Mouse (Mus musculus) left cerebral cortex, postnatal 10 days (tissue): Measurements from ENCODE around the gene Gpr137. TPM values are rescaled to one million over a fixed set of nuclear protein-coding genes. Genes with fewer than 3 reads are reported as not detected.
"Not testable (repeated sequence)": the region's sequence is repeated elsewhere in the genome, so short reads cannot be mapped to it uniquely, and the experiment has no call there.

Experiments
- DNase-seq, 2 experiments: peaks; one replicate each; pipeline ENCODE4 v3.0.0; 2021 to 2022; ENCODE audit warnings: low spot score in 2 of 2, mixed read lengths in 1 of 2; ENCODE audit errors: extremely low spot score in 1 of 2
- intact Hi-C: fragments of 180-260 bp; cut with DNase I; formaldehyde crosslinking; loops from one replicate; pipeline ENCODE4 v1.15.1; 2025
- total RNA-seq, 2 experiments: library from RNA; stranded (reverse); gene quantifications; 2 replicates each; pipeline ENCODE4 v1.2.3; 2021

Gpr137 gene
- total RNA-seq, result 10 to 100 TPM; 78.7 to 79.5 TPM

DNA sequence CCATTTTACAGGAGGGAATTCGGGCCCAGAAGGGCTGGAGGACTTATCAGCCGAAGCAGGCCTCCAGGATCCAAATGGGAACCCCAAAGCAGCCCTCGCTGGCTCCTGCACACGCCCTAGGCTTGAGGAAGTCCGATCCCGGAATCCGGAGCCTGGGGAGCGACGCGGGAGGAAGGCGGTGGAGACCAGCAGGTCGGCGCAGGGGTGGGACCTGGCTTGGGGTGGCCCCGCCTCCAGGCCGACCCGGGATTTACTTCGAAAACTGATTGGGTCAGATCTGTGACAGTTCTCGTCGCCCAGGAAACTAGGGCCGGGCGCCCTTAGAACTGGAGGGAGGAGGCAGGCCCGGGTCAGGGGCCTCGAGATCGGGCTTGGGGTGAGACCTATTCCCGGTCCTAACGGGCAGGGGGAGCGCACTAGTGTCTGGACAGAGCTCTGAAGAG lies at the start of gene Gpr137:
Gpr137 (minus strand) TSS at position 232 of the 443 bp plus-strand sequence.
- intact Hi-C loops, result loop anchor here (5.0 kb wide), 1 partner anchor 35 kb away; the partner anchor contains the start of gene Plcb3
- peak; percentile 92 to 97 for DNase-seq

DNA sequence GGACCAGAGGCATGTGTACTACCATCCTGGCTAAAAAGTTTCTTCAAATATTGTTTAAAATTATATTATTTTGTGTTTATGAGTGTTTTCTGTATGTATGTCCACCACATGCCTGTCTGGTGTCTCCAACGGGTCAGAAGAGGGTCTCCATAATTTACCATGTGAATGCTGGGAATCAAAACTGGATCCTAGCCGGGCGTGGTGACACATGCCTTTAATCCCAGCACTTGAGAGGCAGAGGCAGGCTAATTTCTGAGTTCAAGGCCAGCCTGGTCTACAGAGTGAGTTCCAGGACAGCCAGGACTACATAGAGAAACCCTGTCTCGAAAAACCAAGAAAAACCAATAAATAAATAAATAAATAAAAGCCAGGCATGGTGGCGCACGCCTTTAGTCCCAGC lies 48.9 kb upstream of the Gpr137 start:
- intact Hi-C loops, result not testable (repeated sequence)

GRCm38 (mm10) chr19:6990712-6991111 lies 48.4 kb upstream of the Gpr137 start:
- DNase-seq, result peak in 1 of 2 experiments; percentile 14
- intact Hi-C loops, result no loop called here

More for the DNA sequence above, 48.9 kb upstream of the Gpr137 start:
- not testable (repeated sequence) for DNase-seq

GRCm38 (mm10) chr19:6989251-6989650 lies 47.0 kb upstream of the Gpr137 start:
- DNase-seq, result peak in 1 of 2 experiments; percentile 23
- intact Hi-C loops, result no loop called here

GRCm38 (mm10) chr19:6987904-6988285 lies 45.6 kb upstream of the Gpr137 start:
- intact Hi-C loops, result no loop called here

DNA sequence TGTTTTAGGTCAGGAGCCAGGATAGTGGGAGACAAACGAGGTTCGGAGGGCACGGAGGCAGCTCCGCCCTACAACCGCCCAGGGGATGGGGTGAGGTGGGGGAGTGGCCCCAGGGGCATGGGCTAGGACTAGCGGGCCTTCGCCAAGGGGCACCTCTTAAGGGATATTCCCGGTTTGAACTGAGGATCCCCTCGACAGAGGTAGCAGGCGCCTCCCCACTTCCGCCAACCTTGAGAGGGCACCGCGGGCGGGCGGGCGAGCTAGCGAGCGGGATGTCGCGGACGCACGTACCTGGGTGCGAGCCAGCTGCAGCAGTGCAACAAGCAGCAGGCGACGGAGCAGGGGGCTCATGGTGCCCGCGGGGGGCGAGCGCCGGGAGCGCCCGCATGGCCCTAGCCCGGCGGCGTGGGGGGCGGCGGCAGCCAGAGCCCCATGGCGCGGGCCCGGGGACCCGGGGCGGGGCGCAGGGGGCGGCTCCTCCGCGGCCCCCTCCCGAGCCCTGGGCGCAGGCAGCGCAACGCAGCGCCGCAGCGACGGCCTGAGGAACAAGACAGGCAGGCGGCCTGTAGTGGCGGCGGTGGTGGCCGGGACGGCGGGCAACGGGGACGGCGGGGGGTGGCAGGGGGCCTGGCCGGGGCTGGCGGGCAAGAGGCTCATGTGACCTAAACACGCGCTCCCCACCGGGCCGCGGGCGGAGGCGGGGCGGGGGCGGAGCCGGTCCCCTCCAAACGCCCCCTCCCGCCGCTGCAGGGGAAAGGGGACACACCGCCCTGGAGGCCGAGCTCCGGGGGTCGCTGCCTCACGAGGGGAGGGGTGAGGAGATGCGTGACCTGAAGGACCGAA lies 45.0 kb upstream of the Gpr137 start, which contains the start of gene Vegfb:
Vegfb (minus strand) TSS at position 591 of the 843 bp plus-strand sequence.
- DNase-seq, result peak in 1 of 2 experiments; percentile 82

More at GRCm38 (mm10) chr19:6987904-6988285, 45.6 kb upstream of the Gpr137 start:
- DNase-seq, result peak in 1 of 2 experiments; percentile 31

DNA sequence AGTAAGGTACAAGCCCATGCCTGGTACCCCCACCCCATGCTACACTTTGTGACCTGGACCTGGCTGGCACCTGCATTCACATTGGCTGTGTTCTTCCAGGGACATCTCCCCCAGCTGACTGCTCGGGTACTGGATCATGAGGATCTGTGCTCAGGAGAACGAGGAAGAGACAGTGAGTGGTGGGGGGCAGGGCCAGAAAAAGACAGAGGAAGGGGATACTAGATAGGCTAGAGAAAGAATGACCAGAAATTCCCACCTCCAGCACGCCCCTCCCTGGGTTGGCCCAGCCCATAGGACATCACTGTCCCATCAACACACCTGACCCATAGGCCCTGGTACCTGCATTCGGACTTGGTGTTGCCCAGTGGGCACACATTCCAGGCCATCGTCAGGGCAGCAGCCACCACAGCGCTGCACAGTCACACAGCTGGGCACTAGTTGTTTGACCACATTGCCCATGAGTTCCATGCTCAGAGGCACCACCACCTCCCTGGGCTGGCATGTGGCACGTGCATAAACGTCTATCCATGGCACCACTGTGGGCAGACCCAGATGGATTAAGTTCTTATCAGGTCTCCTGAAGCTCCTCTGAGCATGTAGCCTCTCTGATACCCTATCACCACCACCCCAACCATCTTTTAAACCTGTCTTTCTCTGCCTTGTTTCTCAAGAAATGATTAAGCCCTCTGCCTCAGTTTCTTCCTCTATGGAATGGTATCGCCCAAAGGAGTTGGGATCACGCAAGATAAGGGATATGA lies 43.9 kb upstream of the Gpr137 start:
- intact Hi-C loops, result no loop called here
- DNase-seq, result peak in 1 of 2 experiments; percentile 30

More for the DNA sequence above, 45.0 kb upstream of the Gpr137 start, which contains the start of gene Vegfb:
- intact Hi-C loops, result no loop called here

DNA sequence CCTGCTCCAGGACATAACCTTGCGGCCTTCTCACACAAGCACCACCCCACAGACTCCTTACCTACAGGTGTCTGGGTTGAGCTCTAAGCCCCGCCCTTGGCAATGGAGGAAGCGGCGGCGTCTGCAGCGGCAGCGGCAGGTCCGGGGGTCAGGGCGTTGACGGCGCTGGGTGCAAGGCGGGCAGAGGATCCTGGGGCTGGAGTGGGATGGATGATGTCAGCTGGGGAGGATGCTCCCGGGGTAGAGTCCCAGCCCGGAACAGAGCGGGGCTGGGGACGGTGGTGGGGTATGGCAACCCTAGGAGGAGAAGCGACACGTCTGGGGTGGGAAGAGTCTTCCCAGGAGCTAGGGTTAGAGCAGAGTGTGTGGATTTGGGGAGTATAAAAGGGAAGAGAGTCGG lies 43.0 kb upstream of the Gpr137 start:
- intact Hi-C loops, result no loop called here
- peak in 1 of 2 experiments; percentile 40 for DNase-seq

DNA sequence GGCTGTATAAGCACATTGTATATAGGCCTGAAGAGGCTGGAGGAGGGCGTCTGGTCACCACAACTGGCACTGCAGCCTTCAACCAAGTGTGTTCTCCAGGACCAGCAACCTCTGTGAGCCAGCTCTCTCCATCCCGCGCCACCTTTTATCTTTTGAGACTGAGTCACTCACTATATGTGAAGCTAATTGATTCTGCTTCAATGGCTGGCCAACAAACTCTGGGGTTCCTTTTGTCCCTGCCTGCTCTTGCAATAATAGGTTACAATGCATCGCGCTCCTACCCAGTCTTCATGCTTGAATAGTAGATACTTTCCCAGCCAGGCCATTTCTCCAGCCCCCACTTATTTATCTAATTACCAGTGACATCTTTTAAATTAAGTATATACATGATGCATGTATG lies 41.3 kb upstream of the Gpr137 start:
- DNase-seq, result peak in 1 of 2 experiments; percentile 9
- intact Hi-C loops, result no loop called here

GRCm38 (mm10) chr19:6981465-6981864 lies 39.2 kb upstream of the Gpr137 start:
- no peak for DNase-seq
- intact Hi-C loops, result no loop called here

- intact Hi-C loops, result no loop called here
- peak; percentile 98 to 100 for DNase-seq
These were observed 38.3 kb upstream of the Gpr137 start, which contains the start of gene Fkbp2 for GRCm38 (mm10) chr19:6980381-6981093. Gene Fkbp2, minus strand, starts transcription at chr19:6980501.

DNA sequence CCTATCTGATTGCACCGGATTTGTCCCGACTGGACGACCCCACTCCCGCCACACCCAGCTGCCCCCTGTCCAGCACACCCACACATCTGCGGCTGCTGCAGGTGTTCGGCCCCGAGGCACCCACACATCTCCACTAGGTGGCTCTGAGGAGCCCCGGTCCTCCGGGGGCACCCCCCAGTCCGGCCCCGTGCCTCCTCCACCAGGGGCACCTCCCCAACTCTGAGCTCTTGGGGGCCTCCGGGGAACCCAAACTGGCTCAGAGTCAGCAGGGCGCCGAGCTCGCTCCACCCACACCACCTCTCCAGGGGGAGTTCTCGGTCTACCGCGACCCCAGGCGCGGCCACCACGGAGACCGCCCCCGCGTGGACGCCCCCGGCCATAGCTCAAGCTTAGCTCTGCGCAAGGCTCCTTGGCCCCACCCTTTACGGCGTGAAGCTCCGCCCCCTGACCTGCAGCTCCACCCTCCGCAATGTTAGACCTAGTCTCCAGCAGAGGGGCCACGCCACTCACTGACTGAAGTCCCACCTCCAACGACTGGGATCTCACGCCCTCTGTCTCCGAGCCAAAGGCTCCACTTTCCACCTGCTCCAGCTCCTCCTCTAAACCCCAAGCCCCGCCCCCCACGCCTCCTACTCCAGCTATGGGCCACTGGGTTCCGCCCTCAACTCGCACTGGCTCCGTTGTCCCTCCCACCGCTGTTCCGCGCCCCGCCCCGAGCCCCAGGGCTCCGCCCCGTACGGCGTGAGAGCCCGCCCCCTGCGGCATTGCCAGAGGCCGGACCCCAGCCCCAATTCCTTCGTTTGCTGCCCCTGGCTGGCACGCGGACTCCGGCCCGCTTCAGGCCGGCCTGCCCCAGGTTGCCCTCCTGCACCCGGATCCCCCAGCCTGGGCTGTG lies 37.5 kb upstream of the Gpr137 start:
- intact Hi-C loops, result loop anchor here (5.0 kb wide), 1 partner anchor 37 kb away; the partner anchor contains the start of genes Bad and Gpr137
- peak; percentile 99 to 100 for DNase-seq

- intact Hi-C loops, result loop anchor here (5.0 kb wide), 1 partner anchor 37 kb away; the partner anchor contains the start of genes Bad and Gpr137
- peak; percentile 44 to 66 for DNase-seq
These were observed 36.8 kb upstream of the Gpr137 start for GRCm38 (mm10) chr19:6979001-6979479.

DNA sequence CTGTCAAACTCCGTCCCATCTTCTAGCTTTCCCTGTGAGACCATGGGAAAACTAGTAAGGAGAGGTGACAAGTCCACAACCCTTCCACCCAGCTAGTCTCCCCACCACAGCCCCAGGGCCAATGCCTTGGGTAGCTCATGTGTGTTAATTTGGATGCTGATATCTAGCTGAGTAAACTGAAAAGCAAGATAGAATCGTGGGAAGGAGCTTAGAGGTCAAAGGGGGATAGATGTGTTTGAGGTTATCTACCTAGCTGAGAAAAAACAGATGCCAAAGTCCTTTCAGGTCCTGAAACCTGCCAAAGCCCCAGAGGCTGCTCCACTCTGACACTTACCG lies 36.3 kb upstream of the Gpr137 start:
- intact Hi-C loops, result loop anchor here (5.0 kb wide), 1 partner anchor 36 kb away; the partner anchor contains the start of genes Bad and Gpr137
- no peak for DNase-seq

DNA sequence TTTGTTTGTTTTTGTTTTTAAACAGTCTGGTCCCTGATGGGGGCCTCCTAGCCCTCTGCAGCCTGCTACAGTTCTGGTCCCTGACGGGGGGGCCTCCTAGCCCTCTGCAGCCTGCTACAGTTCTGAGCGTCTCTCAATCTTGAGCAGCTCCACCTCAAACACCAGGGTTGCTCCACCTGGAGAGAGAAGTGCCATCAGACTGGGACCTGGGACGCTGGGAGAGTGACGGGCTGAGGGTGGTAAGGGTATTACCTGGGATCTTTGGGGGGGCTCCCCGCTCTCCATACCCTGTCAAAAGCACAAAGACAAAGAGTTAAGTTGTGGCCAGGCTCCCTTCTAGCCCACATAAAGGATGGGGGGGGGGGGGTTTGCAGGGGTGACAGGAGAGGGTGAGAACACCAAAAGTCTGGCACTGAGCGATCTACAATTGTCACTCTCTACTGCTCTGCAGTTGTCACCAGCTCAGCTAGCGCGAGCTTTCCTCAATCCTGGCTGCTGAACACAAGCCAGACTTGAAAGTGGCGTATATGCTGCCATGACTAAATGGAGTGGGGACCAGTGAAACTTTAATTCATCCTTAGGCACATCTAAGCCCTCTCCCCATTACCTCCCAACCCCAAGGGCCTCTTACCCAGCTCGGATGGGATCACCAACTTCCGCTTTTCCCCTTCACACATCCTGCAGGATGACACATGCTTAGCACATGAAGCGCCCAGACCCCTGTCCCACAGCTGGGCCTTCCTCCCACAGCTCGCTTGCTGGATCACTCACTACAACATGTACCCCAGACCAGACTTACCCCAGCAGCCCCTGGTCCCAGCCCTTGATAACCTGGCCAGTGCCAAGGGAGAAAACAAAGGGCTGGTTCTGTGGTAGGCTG lies 35.7 kb upstream of the Gpr137 start:
- no peak for DNase-seq
- intact Hi-C loops, result loop anchor here (5.0 kb wide), 1 partner anchor 36 kb away; the partner anchor contains the start of genes Bad and Gpr137
